Mouse (Mus musculus) forebrain, embryonic 10.5 days (tissue): Measurements from ENCODE around the gene Pigw. TPM values are rescaled to one million over a fixed set of nuclear protein-coding genes. Genes with fewer than 3 reads are reported as not detected.

Source experiments
- DNase-seq: peaks from one replicate; pipeline ENCODE4 v3.0.0-alpha.2; 2017; ENCODE audit warnings: low spot score; ENCODE audit errors: extremely low spot score
- H3K27ac ChIP-seq: fragments of 300-500 bp; sonication (generic); 2 replicates; pipeline ENCODE4 v1.5.1; 2016; ENCODE audit warnings: mild to moderate bottlenecking
- H3K27me3 ChIP-seq: fragments of 300-500 bp; sonication (generic); 2 replicates; pipeline ENCODE4 v1.6.1; 2016; ENCODE audit warnings: mild to moderate bottlenecking; ENCODE audit not compliant: poor library complexity, severe bottlenecking
- H3K36me3 ChIP-seq: fragments of 300-500 bp; sonication (generic); replicated peaks from 2 replicates; pipeline ENCODE4 v1.6.1; 2016; ENCODE audit warnings: mild to moderate bottlenecking, moderate library complexity
- H3K4me1 ChIP-seq: fragments of 300-500 bp; sonication (generic); 2 replicates; pipeline ENCODE4 v1.6.1; 2016
- H3K4me3 ChIP-seq: fragments of 300-500 bp; sonication (generic); 2 replicates; pipeline ENCODE4 v1.5.1; 2016; ENCODE audit warnings: mild to moderate bottlenecking, moderate library complexity
- H3K9me3 ChIP-seq: fragments of 300-500 bp; sonication (generic); 2 replicates; pipeline ENCODE4 v1.6.1; 2016; ENCODE audit warnings: mild to moderate bottlenecking, moderate library complexity
- WGBS: fragments of 180-500 bp; shearing (Covaris S2); methylation state at CpG from one replicate; pipeline ENCODE4 v1.1.7; 2016; 5-methylcytosine and 5-hydroxymethylcytosine counted together
- polyA plus RNA-seq: library from polyadenylated mRNA; unstranded; fragments of >200 nt; fragmentation: Nextera tagmentation; extraction: Ambion mirVana; gene quantifications from 2 replicates; pipeline ENCODE4 v1.2.1, GENCODE M21; 2016

Pigw gene
- 3.1 and 3.5 TPM in 2 replicates for polyA plus RNA-seq

DNA sequence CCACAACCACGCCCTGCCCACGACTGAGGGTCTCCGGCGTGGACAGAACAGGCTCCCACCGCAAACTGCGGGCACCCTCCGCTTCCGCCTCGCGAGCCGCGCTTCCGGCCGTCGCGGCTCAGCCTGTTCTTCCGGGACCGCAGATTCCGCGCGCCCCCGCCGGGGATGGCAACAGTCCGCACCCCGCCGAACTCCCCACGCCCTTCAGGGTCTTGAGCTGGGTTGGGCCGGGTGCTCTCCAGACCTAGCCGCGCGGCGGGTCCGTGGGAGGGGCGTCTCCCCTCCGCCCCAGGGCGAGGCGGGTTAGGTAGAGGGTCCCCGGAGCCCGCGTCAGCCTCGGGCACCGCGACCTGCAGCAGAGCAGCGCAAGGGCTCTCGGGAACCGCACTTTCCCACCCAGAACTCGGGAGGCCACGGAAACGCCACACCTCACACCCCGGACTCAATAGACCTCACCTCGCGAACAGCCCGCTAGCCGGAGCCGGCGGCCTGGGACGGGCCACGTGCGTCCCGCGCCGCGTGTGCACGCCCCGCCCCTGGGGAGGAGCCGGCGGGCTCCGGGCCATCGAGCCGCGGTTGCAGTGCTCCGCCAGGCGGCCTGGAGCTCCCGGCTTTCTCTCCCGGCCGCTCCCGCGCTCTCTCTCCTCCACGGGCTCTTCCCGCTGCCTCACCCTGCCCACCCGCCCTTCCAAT is at the start of gene Pigw, which contains the start of gene Myo19:
TSS of gene Pigw (minus strand) at position 514 of the 693 bp plus-strand sequence.
TSS of gene Myo19 (plus strand) at position 377 of the 693 bp plus-strand sequence.
- no peaks in the 10 kb centered on the region for H3K27me3 ChIP-seq
- peaks cover 59% of the 10 kb centered on the region for H3K36me3 ChIP-seq
- peak; percentile 77 for DNase-seq
- H3K4me1 ChIP-seq = peaks cover 33% of the 10 kb centered on the region
- WGBS = under 1% methylated on average over 77 of the region's 81 CpGs
- no peaks in the 10 kb centered on the region for H3K9me3 ChIP-seq
- peak within 1 kb of the TSS; percentile 97 for H3K27ac ChIP-seq
- H3K4me3 ChIP-seq = peak within 1 kb of the TSS; percentile 92

DNA sequence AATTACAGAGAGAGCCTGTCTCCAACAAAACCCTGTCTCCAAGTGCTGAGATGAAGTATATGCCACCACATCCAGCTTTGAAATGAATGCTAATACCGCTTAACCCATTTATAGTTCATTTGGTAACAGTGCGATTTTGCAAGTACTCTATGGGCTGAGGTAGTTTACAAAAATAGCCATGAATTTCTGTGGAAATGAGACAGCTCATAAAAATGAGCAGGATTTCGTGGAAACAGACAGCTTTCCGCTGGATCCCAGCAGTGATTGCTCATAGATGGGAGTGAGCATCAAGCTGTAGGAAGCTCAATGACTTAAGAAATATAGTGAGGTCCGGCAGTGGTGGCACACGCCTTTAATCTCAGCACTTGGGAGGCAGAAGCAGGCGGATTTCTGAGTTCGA is 40.9 kb upstream of the Pigw start:
- Histone ChIP-seq H3K27ac (no peak overlapping the region), H3K36me3 (no peaks in the 10 kb centered on the region), H3K9me3 (no peaks in the 10 kb centered on the region), H3K27me3 (no peaks in the 10 kb centered on the region), H3K4me1 (peaks cover 10% of the 10 kb centered on the region), H3K4me3 (no peak overlapping the region)
- WGBS = 92% methylated on average over 8 of the region's 8 CpGs
- DNase-seq = no peak

DNA sequence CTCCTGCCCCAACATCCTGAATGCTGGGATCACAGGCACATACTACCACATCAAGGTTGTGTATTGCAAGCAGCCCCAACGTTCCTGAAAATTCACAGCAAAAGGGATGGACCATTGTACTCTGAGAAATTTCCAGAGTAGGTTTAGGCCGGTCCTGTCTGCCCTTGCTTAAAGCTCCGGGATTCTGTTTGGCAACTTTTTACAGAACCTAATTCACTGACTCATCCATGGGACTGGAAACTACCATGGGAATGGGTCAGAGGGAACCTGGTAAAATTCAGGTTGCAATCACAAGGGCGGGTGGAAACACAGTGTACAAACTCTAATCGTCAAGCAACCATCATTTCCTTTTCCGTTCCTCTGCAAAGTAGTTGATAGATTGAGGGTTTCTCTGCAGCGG is 39.9 kb upstream of the Pigw start:
- H3K9me3 ChIP-seq = no peaks in the 10 kb centered on the region
- no peak overlapping the region for H3K27ac ChIP-seq
- H3K27me3 ChIP-seq = no peaks in the 10 kb centered on the region
- no peak for DNase-seq
- no peak overlapping the region for H3K4me3 ChIP-seq
- H3K4me1 ChIP-seq = peaks cover 20% of the 10 kb centered on the region
- WGBS = 77% methylated on average over 7 of the region's 7 CpGs
- H3K36me3 ChIP-seq = no peaks in the 10 kb centered on the region

DNA sequence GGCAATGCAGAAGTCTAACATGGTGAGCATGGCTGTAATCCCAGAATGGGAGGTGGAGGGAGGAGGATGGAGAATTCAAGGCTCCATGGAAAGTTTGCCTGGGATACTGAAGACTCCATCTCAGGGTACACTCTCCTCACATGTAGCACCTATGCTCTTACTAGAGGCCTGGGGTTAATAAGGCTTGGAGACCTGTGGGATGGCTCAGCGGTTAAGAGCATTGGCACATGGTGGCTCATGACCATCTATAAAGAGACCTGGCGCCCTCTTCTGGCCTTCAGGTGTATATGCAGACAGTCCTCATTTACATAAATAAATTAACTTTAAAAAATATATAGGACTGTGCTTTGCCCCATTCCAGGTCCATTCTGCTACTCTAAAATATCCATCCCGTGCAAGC is 39.2 kb upstream of the Pigw start:
- H3K4me1 ChIP-seq = peaks cover 27% of the 10 kb centered on the region
- WGBS = 45% methylated on average over 3 of the region's 3 CpGs
- no peaks in the 10 kb centered on the region for H3K27me3 ChIP-seq
- H3K27ac ChIP-seq = no peak overlapping the region
- no peak for DNase-seq
- no peaks in the 10 kb centered on the region for H3K9me3 ChIP-seq
- no peak overlapping the region for H3K4me3 ChIP-seq
- peaks cover 4% of the 10 kb centered on the region for H3K36me3 ChIP-seq

DNA sequence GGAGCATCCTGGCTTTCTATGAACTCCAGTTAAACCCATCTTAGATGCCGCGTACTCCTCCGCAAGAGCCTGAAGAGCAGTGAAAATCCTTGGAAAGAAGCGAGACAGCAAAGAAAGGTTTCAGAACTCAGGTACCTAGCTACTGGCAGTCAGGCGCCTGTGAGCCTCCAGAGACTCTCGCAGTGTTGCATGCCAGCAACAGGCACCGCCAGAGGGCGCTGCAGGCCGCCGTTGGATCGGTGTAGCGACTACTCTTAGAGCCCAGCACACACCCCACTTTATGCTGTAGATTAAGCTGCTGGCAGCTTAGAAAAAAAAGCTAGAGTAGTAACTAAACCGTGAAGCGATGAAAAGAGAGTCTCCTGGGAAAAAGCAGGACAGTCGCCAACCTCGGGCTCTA is 38.3 kb upstream of the Pigw start:
- no peaks in the 10 kb centered on the region for H3K9me3 ChIP-seq
- WGBS = 8% methylated on average over 16 of the region's 16 CpGs
- H3K27ac ChIP-seq = no peak overlapping the region
- peak overlapping the region; percentile 23; the same call in 1 of the 2 replicates for H3K4me3 ChIP-seq
- H3K36me3 ChIP-seq = peaks cover 13% of the 10 kb centered on the region
- H3K4me1 ChIP-seq = peaks cover 31% of the 10 kb centered on the region
- peak; percentile 87 for DNase-seq
- no peaks in the 10 kb centered on the region for H3K27me3 ChIP-seq

DNA sequence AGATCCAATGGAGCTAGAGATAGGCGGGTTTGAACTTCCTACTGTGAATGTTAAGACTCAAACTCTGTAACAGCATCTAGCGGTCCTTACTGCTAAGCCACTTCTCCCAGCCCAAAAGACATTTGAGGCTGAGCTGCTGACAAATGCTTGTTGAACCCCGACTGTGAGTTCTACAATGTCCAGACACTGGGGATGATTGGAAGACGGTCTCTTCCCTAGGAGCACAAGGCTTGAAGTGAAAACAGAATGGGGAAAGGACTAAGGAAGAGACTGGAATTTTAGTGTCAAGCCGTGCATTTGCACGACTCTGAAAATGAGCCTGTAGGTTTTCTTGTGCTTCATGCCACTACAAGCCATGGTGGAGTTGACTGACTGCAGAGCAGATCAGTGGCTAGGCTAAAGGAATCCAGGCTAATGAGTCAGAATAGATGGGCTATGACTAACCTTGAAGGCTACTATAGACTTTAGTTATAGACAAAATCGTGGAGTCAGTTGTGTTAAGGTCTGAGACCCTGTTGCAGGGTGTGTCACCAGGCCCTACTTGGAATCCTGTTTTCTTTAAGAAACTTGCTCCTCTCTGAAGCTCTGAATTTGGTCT is 36.7 kb upstream of the Pigw start:
- Histone ChIP-seq H3K36me3 (peaks cover 29% of the 10 kb centered on the region), H3K27me3 (no peaks in the 10 kb centered on the region), H3K27ac (peak overlapping the region; percentile 89), H3K9me3 (no peaks in the 10 kb centered on the region), H3K4me3 (peak overlapping the region; percentile 95), H3K4me1 (peaks cover 31% of the 10 kb centered on the region)
- 64% methylated on average over 7 of the region's 7 CpGs for WGBS
- no peak for DNase-seq

DNA sequence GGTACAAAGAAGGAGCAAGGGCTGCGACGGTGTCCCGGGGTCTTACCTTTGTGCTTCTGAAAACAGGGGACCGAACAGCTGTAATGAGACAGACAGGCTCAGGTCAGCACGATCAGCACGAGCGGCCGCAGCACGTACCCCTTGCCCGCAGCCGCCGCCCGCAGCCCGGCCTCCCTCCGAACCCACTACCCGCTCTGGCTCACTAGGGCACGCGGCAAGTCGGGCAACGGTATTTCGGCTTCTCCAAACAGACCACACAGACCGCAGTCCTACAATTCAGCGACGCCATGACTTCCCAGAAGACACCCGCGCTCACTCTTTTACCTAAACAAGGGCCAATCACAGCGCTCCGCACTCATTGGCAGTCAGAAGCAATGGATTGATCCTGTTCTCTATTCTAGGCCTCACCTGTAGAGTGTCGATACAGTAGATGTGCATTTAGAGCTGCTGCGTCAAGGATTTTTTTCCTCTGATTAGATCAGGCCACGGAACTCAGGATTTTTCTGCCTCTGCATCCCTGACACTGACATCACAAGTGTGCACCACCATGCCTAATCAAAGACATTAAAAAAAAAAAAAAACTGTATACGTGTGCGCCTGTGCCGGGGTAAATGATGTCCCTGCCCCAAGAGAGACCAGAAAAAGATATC is 36.1 kb upstream of the Pigw start, which contains the start of gene Znhit3:
TSS of gene Znhit3 (minus strand) at position 314 of the 650 bp plus-strand sequence.
- Histone ChIP-seq H3K4me3 (peak within 1 kb of the TSS; percentile 95), H3K4me1 (peaks cover 31% of the 10 kb centered on the region), H3K27me3 (no peaks in the 10 kb centered on the region), H3K36me3 (peaks cover 35% of the 10 kb centered on the region), H3K27ac (peak within 1 kb of the TSS; percentile 89), H3K9me3 (no peaks in the 10 kb centered on the region)
- peak; percentile 84 for DNase-seq
- 3% methylated on average over 34 of the region's 34 CpGs for WGBS

DNA sequence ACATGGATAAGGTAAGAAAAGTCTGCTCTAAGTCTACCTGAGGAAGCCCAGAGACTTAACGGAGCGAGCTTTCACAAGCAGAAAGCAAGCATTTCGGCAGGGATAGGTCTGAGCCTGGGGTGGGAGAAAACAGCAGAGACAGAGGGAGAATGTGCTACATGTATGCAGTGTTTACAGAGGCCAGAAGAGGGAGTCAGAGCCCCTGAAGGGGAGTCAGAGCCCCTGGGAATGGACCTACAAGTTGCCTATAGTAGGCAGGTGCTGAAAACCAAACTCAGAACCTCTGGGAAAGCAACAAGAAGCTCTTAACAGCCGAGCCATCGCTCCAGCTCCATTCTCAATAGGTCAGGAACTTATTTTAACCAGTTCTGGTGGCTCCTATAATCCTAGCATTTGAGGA is 34.6 kb upstream of the Pigw start:
- no peaks in the 10 kb centered on the region for H3K9me3 ChIP-seq
- H3K4me3 ChIP-seq = peak overlapping the region; percentile 95; the same call in 1 of the 2 replicates
- H3K27me3 ChIP-seq = no peaks in the 10 kb centered on the region
- 84% methylated on average over 5 of the region's 5 CpGs for WGBS
- peaks cover 31% of the 10 kb centered on the region for H3K4me1 ChIP-seq
- H3K36me3 ChIP-seq = peaks cover 50% of the 10 kb centered on the region
- no peak overlapping the region for H3K27ac ChIP-seq
- no peak for DNase-seq

DNA sequence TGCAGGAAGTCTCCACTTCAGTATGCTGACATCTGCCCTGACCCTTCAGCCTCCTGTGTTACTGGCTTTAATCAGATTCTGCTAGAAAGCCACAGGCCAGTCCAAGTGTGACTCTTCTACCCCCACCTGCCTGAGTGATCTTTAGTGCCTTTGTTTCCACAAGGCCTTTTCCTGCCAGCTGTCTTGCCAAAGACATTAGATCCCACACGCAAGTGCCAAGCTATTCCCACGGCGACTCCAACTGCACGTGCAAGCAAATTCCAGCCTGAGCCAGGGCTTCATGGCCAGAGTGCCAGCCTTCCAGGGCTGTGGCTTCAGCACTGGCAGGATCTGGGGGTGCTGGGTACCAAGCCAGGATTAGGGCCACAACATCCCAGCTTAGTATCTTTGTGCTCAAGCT is 30.3 kb upstream of the Pigw start:
- H3K36me3 ChIP-seq = peaks cover 93% of the 10 kb centered on the region
- H3K4me3 ChIP-seq = no peak overlapping the region
- H3K27me3 ChIP-seq = no peaks in the 10 kb centered on the region
- no peak overlapping the region for H3K27ac ChIP-seq
- peaks cover 15% of the 10 kb centered on the region for H3K4me1 ChIP-seq
- no peak for DNase-seq
- H3K9me3 ChIP-seq = no peaks in the 10 kb centered on the region
- WGBS = 87% methylated on average over 4 of the region's 4 CpGs

DNA sequence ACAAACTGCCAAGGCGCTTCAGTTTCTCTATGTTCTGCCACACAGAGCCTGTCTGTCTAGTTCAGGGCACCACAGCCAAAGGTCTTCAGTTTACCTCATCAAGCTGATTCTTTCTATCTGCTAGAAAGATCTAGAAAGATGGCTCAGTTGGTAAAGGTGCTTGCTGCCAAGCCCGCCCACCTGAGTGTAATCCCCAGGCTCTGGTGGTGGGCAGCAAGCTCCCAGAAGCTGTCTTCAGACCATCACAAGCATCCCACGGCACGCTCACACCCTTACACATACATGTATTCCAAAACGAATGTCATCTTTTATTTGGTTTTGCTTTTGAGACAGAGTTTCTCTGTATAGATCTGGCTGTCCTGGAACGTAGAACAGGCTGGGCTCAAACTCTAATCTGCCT is 28.4 kb upstream of the Pigw start:
- 91% methylated on average over 6 of the region's 6 CpGs for WGBS
- no peak for DNase-seq
- Histone ChIP-seq H3K27me3 (no peaks in the 10 kb centered on the region), H3K4me1 (no peaks in the 10 kb centered on the region), H3K27ac (no peak overlapping the region), H3K4me3 (no peak overlapping the region), H3K9me3 (no peaks in the 10 kb centered on the region), H3K36me3 (peaks cover 100% of the 10 kb centered on the region)

DNA sequence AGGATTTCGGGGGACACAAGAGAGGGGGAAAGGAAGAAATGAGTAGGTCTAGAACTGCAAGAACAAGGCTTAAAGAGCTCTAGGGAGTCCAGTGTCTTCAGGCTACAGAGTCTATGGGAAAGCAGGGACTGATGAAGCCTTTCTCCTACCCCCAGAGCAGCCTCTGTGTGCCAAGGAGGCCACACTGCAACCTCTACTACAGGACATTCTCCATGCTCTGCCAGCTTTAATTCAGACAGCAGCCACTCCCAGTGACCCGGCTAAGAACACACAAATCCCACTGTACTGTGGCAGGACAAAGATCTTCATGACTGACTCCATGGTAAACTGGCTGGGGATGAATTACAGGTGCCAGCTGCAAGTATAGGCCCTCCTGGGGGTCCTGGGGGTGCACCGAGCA is 27.0 kb upstream of the Pigw start:
- Histone ChIP-seq H3K27ac (no peak overlapping the region), H3K4me1 (no peaks in the 10 kb centered on the region), H3K9me3 (no peaks in the 10 kb centered on the region), H3K4me3 (no peak overlapping the region), H3K27me3 (no peaks in the 10 kb centered on the region), H3K36me3 (peaks cover 100% of the 10 kb centered on the region)
- DNase-seq = no peak
- 78% methylated on average over 3 of the region's 3 CpGs for WGBS

DNA sequence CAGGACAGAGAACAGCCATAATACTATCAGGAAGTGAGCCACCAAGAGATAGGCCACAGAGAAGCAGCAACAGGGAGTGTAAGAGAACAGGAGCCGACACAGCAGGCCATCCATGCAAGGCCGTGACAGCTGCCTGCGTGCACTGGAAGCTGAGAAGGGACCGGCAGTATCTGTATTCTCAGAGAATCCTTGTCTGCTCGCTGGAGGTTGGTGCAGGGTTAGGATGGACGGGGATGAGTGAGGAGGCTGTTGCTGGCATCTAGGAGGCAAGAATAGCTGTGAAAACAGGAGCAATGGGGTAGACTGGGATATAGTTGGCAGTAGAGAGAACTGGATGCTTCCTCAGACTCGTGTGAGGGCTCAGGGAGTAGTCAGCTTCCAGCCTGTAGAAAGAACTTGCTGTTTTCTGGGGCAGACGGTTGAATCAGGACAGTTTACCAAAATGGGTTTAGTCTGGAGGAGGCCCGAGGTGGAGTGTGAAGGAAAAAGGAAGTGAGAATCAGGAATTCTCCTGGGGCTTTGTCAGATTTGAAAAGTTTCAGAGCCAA is 24.6 kb upstream of the Pigw start:
- Histone ChIP-seq H3K4me1 (no peaks in the 10 kb centered on the region), H3K9me3 (no peaks in the 10 kb centered on the region), H3K27ac (no peak overlapping the region), H3K4me3 (no peak overlapping the region), H3K36me3 (peaks cover 100% of the 10 kb centered on the region), H3K27me3 (no peaks in the 10 kb centered on the region)
- DNase-seq = no peak
- 86% methylated on average over 9 of the region's 9 CpGs for WGBS

DNA sequence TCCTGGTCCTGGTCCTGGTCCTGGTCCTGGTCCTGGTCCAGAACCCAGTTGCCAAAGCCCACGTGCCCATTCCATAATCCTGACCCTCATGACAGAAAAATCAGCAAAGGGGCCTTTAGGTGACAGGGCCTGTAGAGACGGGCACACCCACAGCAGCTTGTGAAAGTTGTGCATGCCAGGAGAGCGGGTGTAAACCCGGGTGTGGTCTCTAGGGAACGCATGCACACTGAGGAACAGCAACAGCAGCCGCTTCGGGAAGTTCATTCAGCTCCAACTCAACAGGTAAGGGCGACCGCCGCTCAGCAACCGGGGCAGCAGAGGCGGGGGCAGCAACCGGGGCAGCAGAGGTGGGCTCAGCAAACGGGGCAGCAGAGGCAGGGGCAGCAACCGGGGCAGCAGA is 13.0 kb upstream of the Pigw start:
- DNase-seq = no peak
- no peaks in the 10 kb centered on the region for H3K4me1 ChIP-seq
- H3K27me3 ChIP-seq = no peaks in the 10 kb centered on the region
- H3K36me3 ChIP-seq = peaks cover 97% of the 10 kb centered on the region
- H3K27ac ChIP-seq = no peak overlapping the region
- H3K4me3 ChIP-seq = no peak overlapping the region
- no peaks in the 10 kb centered on the region for H3K9me3 ChIP-seq
- WGBS = 91% methylated on average over 15 of the region's 15 CpGs
